Mouse (Mus musculus) kidney, embryonic 16.5 days (tissue): ENCODE results near the gene Chic2. TPM values are rescaled to one million over a fixed set of nuclear protein-coding genes. Genes with fewer than 3 reads are reported as not detected.

ENCODE experiments used
- ATAC-seq: fragments of 200-750 bp; cut with Nextera tagmentation; 2 replicates; pipeline ENCODE4 v1.8.0; 2017; ENCODE audit warnings: moderate TSS enrichment; ENCODE audit not compliant: low FRiP score, low TSS enrichment
- H3K27ac ChIP-seq: fragments of 300-500 bp; sonication (generic); 2 replicates; pipeline ENCODE4 v1.5.1; 2014; ENCODE audit warnings: low read length
- H3K27me3 ChIP-seq: fragments of 300-500 bp; sonication (generic); 2 replicates; pipeline ENCODE4 v1.6.1; 2014; ENCODE audit warnings: low read length, control low read depth, mixed read lengths; ENCODE audit not compliant: insufficient read depth
- H3K36me3 ChIP-seq: fragments of 300-500 bp; sonication (generic); 2 replicates; pipeline ENCODE4 v1.6.1; 2014; ENCODE audit warnings: low read length, control low read depth, mixed read lengths; ENCODE audit not compliant: insufficient read depth
- H3K4me1 ChIP-seq: fragments of 300-500 bp; sonication (generic); 2 replicates; pipeline ENCODE4 v1.6.1; 2014; ENCODE audit warnings: low read length, control low read depth, mixed read lengths; ENCODE audit not compliant: insufficient read depth
- H3K4me2 ChIP-seq: fragments of 300-500 bp; sonication (generic); replicated peaks from 2 replicates; pipeline ENCODE4 v1.6.1; 2014; ENCODE audit warnings: low read depth, low read length
- H3K4me3 ChIP-seq: fragments of 300-500 bp; sonication (generic); 2 replicates; pipeline ENCODE4 v1.5.1; 2014; ENCODE audit warnings: mild to moderate bottlenecking, low read length
- H3K9ac ChIP-seq: fragments of 300-500 bp; sonication (generic); replicated peaks from 2 replicates; pipeline ENCODE4 v1.6.1; 2014; ENCODE audit warnings: low read length
- H3K9me3 ChIP-seq: fragments of 300-500 bp; sonication (generic); 2 replicates; pipeline ENCODE4 v1.6.1; 2016; ENCODE audit warnings: low read length, control low read depth
- WGBS: fragments of 180-500 bp; shearing (Covaris S2); extraction: QIAGEN DNeasy Blood & Tissue Kit; methylation state at CpG from one replicate; pipeline ENCODE4 v1.1.7; 2014; 5-methylcytosine and 5-hydroxymethylcytosine counted together
- polyA plus RNA-seq: library from polyadenylated mRNA; unstranded; fragments of >200 nt; fragmentation: Nextera tagmentation; extraction: Ambion mirVana; gene quantifications from 2 replicates; pipeline ENCODE4 v1.2.1, GENCODE M21; 2015

Chic2 gene
- polyA plus RNA-seq, 1 experiment from 2014 or later, result 20.9 TPM

- 74% methylated on average over 5 of the region's 5 CpGs for WGBS
Measured at GRCm38 (mm10) chr5:74951375-74951774, 93.2 kb downstream of the Chic2 start.

GRCm38 (mm10) chr5:74949298-74949697 is 95.3 kb downstream of the Chic2 start:
- H3K9ac ChIP-seq, result no peak overlapping the region
- no peak overlapping the region for H3K4me2 ChIP-seq
- H3K36me3 ChIP-seq, result no peaks in the 10 kb centered on the region
- 62% methylated on average over 7 of the region's 7 CpGs for WGBS
- H3K4me3 ChIP-seq, result no peak overlapping the region
- no peak overlapping the region for H3K27ac ChIP-seq
- 0 out of 2 replicates have a peak, but pooled peaks cover under 1% of the 10 kb centered on the region for H3K4me1 ChIP-seq
- H3K9me3 ChIP-seq, result no peaks in the 10 kb centered on the region
- no peak for ATAC-seq
- no peaks in the 10 kb centered on the region for H3K27me3 ChIP-seq

More at GRCm38 (mm10) chr5:74951375-74951774, 93.2 kb downstream of the Chic2 start:
- no peak for ATAC-seq
- Histone ChIP-seq H3K9ac (no peak overlapping the region), H3K4me3 (no peak overlapping the region), H3K36me3 (no peaks in the 10 kb centered on the region), H3K27ac (no peak overlapping the region), H3K4me2 (no peak overlapping the region), H3K9me3 (no peaks in the 10 kb centered on the region), H3K27me3 (no peaks in the 10 kb centered on the region), H3K4me1 (no peaks in the 10 kb centered on the region)

GRCm38 (mm10) chr5:74948482-74948881 is 96.1 kb downstream of the Chic2 start:
- H3K4me3 ChIP-seq, result no peak overlapping the region
- ATAC-seq, result no peak
- H3K36me3 ChIP-seq, result no peaks in the 10 kb centered on the region
- H3K27ac ChIP-seq, result no peak overlapping the region
- 0 out of 2 replicates have a peak, but pooled peaks cover 6% of the 10 kb centered on the region for H3K4me1 ChIP-seq
- no peak overlapping the region for H3K9ac ChIP-seq
- 63% methylated on average over 8 of the region's 8 CpGs for WGBS
- H3K4me2 ChIP-seq, result no peak overlapping the region
- no peaks in the 10 kb centered on the region for H3K9me3 ChIP-seq
- no peaks in the 10 kb centered on the region for H3K27me3 ChIP-seq

Other genes with a start within 250 kb of the Chic2 start
- gene Gsx2, start 30.8 kb upstream of the Chic2 start, polyA plus RNA-seq, result not detected in 2 replicates
- 47.1 and 47.9 TPM in 2 replicates for gene Pdgfra, start 107.5 kb upstream of the Chic2 start, polyA plus RNA-seq